Mouse (Mus musculus) liver, adult 2 months (tissue): ENCODE measurements around the gene Rab4a.

Source experiments
- CTCF ChIP-seq: fragments of 200-500 bp; IDR thresholded peaks from 2 replicates; pipeline ENCODE4 v1.5.1; 2011; ENCODE audit warnings: low read depth, low read length, control low read depth
- POLR2A ChIP-seq: fragments of 200-500 bp; IDR thresholded peaks from 2 replicates; pipeline ENCODE4 v1.6.1; 2011; ENCODE audit warnings: low read length, control low read depth; ENCODE audit not compliant: insufficient read depth; ENCODE audit errors: extremely low read depth

- no peak for TF ChIP-seq POLR2A
- TF ChIP-seq CTCF: peak; percentile 91
These were observed 37.1 kb upstream of the Rab4a start for GRCm38 (mm10) chr8:123768492-123769356.
